Mouse (Mus musculus) adrenal gland, adult 8-10 months (tissue): ENCODE results near the gene Kcna3. TPM values are rescaled to one million over a fixed set of nuclear protein-coding genes. Genes with fewer than 3 reads are reported as not detected.

Experiments used
- DNase-seq: peaks from one replicate; pipeline ENCODE4 v3.0.0; 2022
- total RNA-seq, 4 experiments: library from RNA; stranded (reverse); gene quantifications; 2 replicates each; pipeline ENCODE4 v1.2.4; 2022

The Kcna3 gene
- 1 to 10 TPM in 3 of 4 experiments, under 1 TPM in 1; 0.91 to 2.5 (median 1.3) TPM for total RNA-seq

DNA sequence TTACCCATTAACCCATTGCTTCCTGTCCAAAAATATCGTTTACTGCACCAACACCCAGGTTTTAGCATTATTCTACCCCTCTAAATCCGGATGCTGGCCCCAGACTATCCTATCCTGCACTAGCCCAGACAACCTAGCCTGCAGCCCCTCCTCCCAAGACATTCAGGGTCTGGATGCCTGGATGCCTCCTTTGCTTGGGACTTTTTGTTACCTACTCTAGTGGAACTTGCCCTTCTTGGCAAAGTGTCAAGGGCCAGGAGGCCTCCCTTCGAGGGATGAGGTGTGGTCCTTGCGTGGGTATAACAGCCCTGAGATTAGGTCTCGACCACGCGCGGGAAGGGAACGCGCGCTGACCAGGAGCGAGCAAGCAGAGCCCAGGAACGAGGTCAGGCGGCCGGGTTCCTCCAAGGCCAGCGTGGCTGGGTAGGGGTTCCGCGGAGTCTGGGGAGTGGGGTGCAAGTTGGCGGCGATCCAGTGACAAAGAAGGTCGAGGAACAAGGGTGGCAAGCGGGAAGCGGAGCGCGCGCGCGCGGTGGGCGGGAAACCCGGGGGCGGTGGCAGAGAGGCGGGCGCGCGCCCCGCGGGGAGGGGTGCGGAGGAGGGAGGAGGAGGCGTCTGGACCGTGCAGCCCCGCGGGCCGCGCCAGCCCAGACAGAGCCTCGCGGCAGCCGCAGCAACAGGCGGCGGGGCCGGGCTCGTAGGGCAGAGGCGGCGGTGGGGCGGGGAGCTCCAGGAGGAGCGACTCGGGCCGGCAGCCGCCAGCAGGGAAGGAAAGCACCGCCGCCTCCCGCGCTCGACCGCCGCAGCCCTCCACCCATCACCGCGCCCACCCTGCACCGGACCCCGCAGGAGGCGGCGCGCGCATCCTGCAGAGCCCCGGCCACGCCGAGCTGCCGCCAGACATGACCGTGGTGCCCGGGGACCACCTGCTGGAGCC is at the start of gene Kcna3:
Gene Kcna3, plus strand, starts transcription at position 649 of the 937 bp plus-strand sequence.
- DNase-seq, result peak; percentile 17

- DNase-seq, result no peak
These were observed 44.6 kb upstream of the Kcna3 start for GRCm38 (mm10) chr3:106991334-106991733.

DNA sequence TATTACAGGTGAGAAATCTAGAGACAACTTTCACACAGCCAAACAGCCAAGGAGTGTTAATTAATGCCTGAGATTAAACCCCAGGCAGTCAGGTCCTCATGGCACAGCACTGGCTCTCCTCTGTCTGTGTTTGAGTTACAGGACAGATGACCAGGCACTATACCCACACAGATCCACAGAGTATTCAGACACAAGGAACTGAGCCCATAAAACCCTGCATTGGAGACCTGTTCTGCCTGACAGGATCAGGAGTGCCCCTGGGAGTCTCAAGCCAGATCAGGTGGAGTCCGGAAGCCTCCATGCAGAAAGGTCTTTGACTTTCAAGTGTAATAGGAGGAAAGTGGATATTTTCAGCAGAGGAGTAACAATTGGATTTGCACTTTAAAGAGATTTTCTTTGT is 40.6 kb upstream of the Kcna3 start:
- DNase-seq, result no peak

DNA sequence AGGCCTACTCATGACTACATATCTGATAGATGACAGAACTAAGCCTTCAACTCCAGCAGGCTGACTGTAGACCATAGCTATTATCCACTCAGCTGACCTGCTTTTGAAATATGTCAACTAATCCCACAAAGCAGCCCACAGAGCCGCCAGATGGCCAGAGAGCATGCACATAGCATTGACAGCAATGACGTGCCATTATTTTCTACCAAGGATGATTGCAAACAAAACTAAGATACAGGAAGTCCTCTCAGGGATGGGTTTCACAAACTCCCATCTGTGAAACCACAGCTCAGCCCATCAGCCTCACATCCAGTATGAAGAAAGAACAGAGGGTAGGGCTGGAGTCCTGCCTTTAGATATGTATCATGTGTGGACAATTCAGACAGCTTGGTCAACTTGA is 39.8 kb upstream of the Kcna3 start:
- no peak for DNase-seq

- no peak for DNase-seq
These were observed 37.6 kb upstream of the Kcna3 start for GRCm38 (mm10) chr3:106998370-106998769.

DNA sequence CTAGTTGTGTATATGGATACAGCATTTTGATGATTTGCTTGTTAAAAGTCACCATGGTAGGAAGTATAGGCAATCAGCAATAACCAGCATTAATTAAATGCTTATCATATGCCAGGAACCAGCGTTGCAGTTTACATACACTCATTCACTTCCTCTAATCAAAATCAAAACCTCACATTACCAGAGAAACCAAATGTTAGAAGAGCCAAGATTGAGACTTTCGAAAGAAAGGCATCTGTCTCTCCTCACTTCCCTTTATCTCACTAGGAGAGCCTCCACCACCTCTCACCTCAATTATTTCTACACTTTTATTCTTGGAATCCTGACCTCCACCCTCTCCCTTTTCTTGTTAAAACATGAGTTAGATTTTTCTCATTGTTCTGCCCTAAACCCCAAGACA is 35.8 kb upstream of the Kcna3 start:
- DNase-seq, result no peak

DNA sequence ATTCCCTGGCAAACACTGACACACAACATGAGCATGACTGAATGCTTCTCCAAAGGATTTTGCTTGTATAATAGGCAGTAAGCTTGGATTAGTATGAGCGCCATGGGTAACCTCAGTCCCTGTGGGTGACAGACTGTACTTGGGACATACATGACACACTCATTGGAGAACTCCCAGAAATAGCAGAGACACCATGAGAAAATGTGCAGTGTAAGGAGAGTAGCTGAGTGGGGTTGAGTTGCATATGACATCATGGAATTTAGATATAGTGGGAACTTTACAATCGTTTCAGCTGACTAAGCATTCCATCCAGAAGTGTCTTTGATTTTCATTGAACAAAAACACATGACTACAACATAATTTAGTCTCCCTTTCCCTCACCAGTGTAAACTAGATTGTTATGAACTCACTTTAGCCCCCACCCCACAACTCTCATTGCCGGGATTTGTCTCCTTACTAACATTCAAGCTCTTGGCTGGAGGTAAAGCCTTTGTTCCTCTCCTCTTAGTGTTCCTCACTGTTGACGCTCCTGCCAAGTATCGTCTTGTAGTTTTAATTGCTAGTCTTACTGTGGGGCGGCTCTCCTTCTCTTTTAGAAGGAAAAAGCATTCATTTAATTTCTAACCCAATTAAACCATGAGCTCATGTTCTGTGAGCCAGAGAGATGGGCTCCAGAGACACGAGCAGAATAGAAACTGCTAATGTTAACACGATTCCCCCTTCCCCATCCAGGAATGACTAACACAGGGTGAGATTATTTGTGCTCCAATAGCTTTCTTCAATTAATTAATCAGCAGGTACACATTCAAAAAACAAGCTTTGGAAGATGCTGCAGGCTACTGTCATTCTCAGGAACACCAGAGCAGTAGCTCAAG is 33.5 kb upstream of the Kcna3 start:
- DNase-seq, result no peak

DNA sequence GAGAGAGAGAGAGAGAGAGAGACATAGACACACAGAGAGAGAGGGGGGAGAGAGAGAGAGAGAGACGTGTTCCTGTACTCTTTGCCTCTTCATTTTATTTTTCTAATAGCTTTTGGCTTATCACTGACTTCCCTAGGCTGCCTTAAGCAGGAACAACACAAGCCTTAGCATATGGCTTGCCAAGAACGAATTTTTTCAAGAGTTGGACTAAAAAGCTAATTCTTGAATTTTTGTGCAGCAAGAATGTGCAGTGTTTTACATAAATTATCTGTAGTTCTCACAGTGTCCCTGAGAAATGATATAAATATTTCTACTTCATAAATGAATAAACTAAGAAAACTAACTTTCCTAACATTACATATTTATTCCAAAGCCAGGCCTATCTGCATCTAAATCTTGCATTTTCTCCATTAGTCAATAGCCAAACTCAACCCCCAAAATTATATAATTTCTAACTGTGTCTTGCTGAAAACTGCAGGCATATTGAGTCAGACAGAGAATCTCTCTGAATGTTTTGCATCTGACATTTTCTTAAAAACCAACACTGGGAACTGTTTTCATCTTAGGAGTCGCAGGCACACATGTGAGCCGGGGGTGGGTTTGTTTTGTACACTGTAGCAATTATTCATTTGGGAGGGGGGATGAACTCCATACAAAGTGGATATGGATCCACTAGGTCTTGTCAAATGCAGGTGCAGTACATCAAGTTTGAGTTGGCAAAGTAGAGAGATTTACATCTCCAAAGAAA is 26.5 kb upstream of the Kcna3 start:
- DNase-seq, result no peak

GRCm38 (mm10) chr3:107018286-107018685 is 17.7 kb upstream of the Kcna3 start:
- no peak for DNase-seq

GRCm38 (mm10) chr3:107031547-107031946 is 4.4 kb upstream of the Kcna3 start:
- no peak for DNase-seq

DNA sequence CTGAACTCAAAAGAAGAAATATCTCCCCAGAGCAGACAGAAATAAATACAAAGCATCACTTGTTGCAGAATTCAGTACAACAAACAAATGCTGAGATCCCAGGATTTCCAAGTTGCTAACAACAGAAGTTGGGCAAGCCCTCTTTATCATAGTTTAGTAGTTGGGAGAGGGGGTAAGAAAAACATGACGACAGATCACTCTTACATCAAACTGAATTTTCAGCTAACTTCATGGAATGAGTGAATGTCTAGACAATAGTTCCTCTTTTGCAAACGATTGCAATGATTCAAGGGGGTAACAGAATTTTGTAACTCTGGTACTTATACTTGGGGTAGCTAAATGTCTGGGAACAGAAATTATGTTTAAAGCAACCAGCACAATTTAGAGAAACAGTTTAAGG is 1.2 kb upstream of the Kcna3 start:
- DNase-seq, result no peak

GRCm38 (mm10) chr3:107036458-107037039 is 580 bp downstream of the Kcna3 start:
- no peak for DNase-seq

GRCm38 (mm10) chr3:107037105-107037504 is 1.1 kb downstream of the Kcna3 start:
- DNase-seq, result peak; percentile 1

GRCm38 (mm10) chr3:107037536-107038155 is 1.7 kb downstream of the Kcna3 start:
- no peak for DNase-seq

GRCm38 (mm10) chr3:107038156-107038536 is 2.2 kb downstream of the Kcna3 start:
- no peak for DNase-seq

DNA sequence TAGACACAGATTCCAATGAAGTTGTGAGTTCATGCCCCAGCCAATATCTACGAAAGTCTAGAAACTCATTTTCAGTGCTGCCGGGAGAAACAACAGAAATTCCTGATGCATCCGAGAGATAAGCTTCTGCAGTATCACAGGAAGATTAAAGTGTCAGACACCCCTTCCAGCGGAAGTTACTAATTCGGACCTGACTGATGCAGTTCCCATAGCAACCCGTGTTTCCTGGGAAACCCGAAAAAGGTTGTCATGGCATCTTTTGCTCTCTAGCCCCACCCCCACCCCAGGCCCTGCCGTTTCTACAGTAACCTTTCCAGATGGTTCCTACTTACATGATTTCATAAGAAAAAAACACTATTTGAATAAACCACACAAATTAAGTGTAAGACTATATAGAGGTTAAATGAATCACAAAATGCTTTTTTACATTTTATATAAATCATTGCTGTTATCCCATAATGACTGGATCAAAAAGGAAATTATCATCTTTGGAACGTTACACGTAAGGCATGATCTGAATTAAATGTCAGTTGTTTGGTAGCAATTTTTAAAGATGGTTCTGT is 2.8 kb downstream of the Kcna3 start:
- no peak for DNase-seq

DNA sequence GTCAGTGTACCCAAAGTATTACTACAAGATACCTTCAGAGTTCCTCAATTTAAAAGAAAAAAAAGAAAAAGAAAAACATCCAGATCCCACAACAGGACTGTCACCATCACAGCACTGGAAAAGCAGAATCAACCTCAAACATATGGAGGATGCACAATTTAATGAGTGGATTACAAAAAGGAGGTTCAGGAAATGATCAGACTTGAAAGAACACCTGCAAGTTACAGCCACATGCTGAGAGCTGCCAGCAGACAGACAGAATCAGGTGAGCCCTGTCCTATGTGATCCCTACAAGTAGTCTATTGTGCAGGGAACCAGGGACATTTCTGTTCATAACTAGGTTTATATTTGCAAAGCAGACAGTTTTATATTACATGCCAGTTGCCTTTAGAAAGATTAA is 3.3 kb downstream of the Kcna3 start:
- no peak for DNase-seq

DNA sequence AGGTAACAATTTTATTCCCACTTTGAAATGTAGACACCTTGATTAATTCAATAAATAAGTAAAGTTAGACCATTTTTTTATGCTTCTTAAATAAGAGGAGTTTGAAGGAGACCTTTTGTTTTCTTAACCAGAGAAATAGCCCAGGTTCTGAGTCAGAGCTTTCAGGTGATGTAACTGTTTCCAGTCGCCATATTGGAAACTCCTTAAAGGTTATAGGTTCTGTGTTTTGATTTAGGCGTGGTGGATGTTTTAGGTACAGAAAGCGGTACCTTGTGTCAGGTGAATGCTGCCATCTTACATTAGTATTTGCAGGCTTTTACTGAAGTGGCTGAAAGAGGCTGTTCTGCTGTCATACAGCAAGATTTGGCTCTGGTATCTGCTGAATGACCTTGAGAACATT is 4.4 kb downstream of the Kcna3 start:
- DNase-seq, result no peak

GRCm38 (mm10) chr3:107041718-107042117 is 5.7 kb downstream of the Kcna3 start:
- no peak for DNase-seq

GRCm38 (mm10) chr3:107061468-107061867 is 25.5 kb downstream of the Kcna3 start:
- no peak for DNase-seq

GRCm38 (mm10) chr3:107062771-107063170 is 26.8 kb downstream of the Kcna3 start:
- DNase-seq, result no peak
